8 mouse cellular contexts compared by ENCODE assay signal in the genomic region with DNA sequence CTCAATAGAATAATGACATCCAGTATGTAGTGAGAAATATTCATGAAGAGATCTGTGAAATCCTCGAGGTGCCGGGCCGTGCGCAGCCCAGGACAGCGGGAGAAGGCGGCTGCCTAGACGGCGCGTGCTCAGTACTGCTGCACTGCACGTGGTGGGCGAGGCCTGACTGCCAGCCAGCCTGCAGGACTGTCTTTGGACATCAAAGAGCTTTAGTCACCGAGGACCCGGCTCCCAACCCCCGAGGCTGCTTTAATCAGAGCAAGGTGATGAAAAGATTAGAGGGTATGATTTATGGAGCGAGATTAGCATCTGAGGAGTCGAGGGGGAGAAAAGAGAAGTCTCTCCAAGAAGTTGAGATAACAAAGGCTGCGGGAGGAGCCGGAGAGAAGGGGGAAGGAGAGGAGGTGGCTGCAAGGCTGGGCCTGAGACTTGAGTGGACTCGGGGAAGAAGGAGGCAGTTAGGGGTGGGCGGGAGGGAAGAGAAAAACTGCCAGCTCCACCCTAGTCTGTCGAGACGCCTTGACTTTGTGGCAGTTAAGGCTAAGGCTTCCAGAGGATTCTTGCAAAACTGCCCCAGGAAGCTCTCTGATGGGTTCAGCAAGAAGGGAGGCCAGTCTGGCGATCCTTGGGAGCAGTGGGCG.
DNase-seq lines count a peak whose midpoint lies in the region; ATAC-seq and TF ChIP-seq lines count a peak whose summit lies in the region.

No protein-coding gene starts in this region.

- no peak for TF ChIP-seq POLR2A in heart, adult 2 months (IDR thresholded peaks at IDR 0.05; ENCODE audit: insufficient read depth, low read depth, low read length)

- TF ChIP-seq EP300 in lung, postnatal 0 days (IDR thresholded peaks at IDR 0.05), result no peak
- TF ChIP-seq EP300 in heart, adult 2 months (IDR thresholded peaks at IDR 0.05; ENCODE audit: insufficient read depth, low read depth, low read length), result no peak

- no peaks in the 10 kb centered on the region for H3K36me3 ChIP-seq in lung, postnatal 0 days (ENCODE audit: insufficient read depth, low read length)
- H3K36me3 ChIP-seq in intestine, embryonic 16.5 days (ENCODE audit: control insufficient read depth, insufficient read depth, low read length), result no peaks in the 10 kb centered on the region
- H3K36me3 ChIP-seq in heart, adult 2 months (ENCODE audit: control insufficient read depth, insufficient read depth, low read length), result no peaks in the 10 kb centered on the region

- no peaks in the 10 kb centered on the region for H3K79me2 ChIP-seq in heart, adult 2 months (replicated peaks; ENCODE audit: control insufficient read depth, insufficient read depth, low read length)

- no peaks in the 10 kb centered on the region for H3K4me1 ChIP-seq in lung, postnatal 0 days (ENCODE audit: insufficient read depth, low read depth, low read length)
- H3K4me1 ChIP-seq in intestine, embryonic 16.5 days (ENCODE audit: control insufficient read depth, insufficient read depth, low read length), result no peaks in the 10 kb centered on the region
- H3K4me1 ChIP-seq in heart, adult 2 months (ENCODE audit: control insufficient read depth, insufficient read depth, low read length), result no peaks in the 10 kb centered on the region

- intact Hi-C loops in heart, adult 2 months (cut with DNase I), result no loop called here

- no peak overlapping the region for H3K4me3 ChIP-seq in lung, postnatal 0 days (ENCODE audit: low read depth, low read length)
- H3K4me3 ChIP-seq in intestine, embryonic 16.5 days (ENCODE audit: low read length), result no peak overlapping the region
- H3K4me3 ChIP-seq in heart, adult 2 months, result no peak overlapping the region

- peak; percentile 41; the same call in 1 of the 2 replicates for ATAC-seq in frontal cortex, adult (ENCODE audit: low TSS enrichment)
- ATAC-seq in lung, postnatal 0 days, result no peak
- ATAC-seq in intestine, embryonic 16.5 days, result peak; percentile 40; the same call in 1 of the 2 replicates

- H3K27ac ChIP-seq in lung, postnatal 0 days (ENCODE audit: low read length), result no peak overlapping the region
- no peak overlapping the region for H3K27ac ChIP-seq in intestine, embryonic 16.5 days (ENCODE audit: low read length)
- H3K27ac ChIP-seq in heart, adult 2 months, result no peak overlapping the region

- no peak overlapping the region for H3K9ac ChIP-seq in lung, postnatal 0 days (replicated peaks; ENCODE audit: low read depth)
- H3K9ac ChIP-seq in intestine, embryonic 16.5 days (ENCODE audit: low read depth, low read length), result no peak overlapping the region
- H3K9ac ChIP-seq in heart, adult 2 months (ENCODE audit: low read depth, low read length), result no peak overlapping the region

- no peak for DNase-seq in frontal cortex, postnatal 10 days (ENCODE audit: low spot score in 2 of 2)
- DNase-seq in lung, postnatal 0 days (ENCODE audit: low spot score), result peak; percentile 7
- DNase-seq in lung, adult 18-20 months, result no peak
- peak; percentile 55 to 59 for DNase-seq in right cerebral cortex, postnatal 10 days (ENCODE audit: low spot score in 2 of 2)
- no peak for DNase-seq in gastrocnemius, postnatal 25 days
- no peak for DNase-seq in heart, adult 2 months

- TF ChIP-seq CTCF in lung, postnatal 0 days (IDR thresholded peaks at IDR 0.05), result no peak
- TF ChIP-seq CTCF in heart, adult 2 months (IDR thresholded peaks at IDR 0.05), result no peak

- no peaks in the 10 kb centered on the region for H3K27me3 ChIP-seq in lung, postnatal 0 days (replicated peaks; ENCODE audit: insufficient read depth, low read length)
- peaks cover 9% of the 10 kb centered on the region; the same call in 1 of the 2 replicates for H3K27me3 ChIP-seq in intestine, embryonic 16.5 days (replicated peaks; ENCODE audit: control insufficient read depth, insufficient read depth, low read length)
- H3K27me3 ChIP-seq in heart, adult 2 months (ENCODE audit: control insufficient read depth, insufficient read depth, low read length), result no peaks in the 10 kb centered on the region; the same call in 1 of the 2 replicates

- H3K9me3 ChIP-seq in lung, postnatal 0 days (ENCODE audit: low read length), result no peaks in the 10 kb centered on the region
- H3K9me3 ChIP-seq in intestine, embryonic 16.5 days (ENCODE audit: control insufficient read depth, low read length), result no peaks in the 10 kb centered on the region

- H3K4me2 ChIP-seq in lung, postnatal 0 days (replicated peaks; ENCODE audit: low read depth, low read length), result no peak overlapping the region
- no peak overlapping the region for H3K4me2 ChIP-seq in intestine, embryonic 16.5 days (ENCODE audit: low read depth, low read length)

- WGBS in lung, postnatal 0 days, result 10% methylated on average over 23 of the region's 24 CpGs
- 17% methylated on average over 24 of the region's 24 CpGs for WGBS in intestine, embryonic 16.5 days
- WGBS in heart, adult 2 months, result 17% methylated on average over 24 of the region's 24 CpGs

Comparison
In these comparisons a context has a peak if more than half of its experiments do, and no peak if none do; other contexts are left out.
1. DNase-seq: peak in lung, postnatal 0 days (single experiment) and right cerebral cortex, postnatal 10 days (2 of 2); none in frontal cortex, postnatal 10 days (0 of 2), lung, adult 18-20 months (0 of 2), gastrocnemius, postnatal 25 days (single experiment) and heart, adult 2 months (0 of 2).